Mouse (Mus musculus) myocyte (in vitro differentiated cells): ENCODE results near the gene Gas2l2.

Experiments
- CEBPB ChIP-seq: IDR thresholded peaks from 2 replicates; pipeline ENCODE4 v1.6.1; 2011; ENCODE audit warnings: mild to moderate bottlenecking, moderate library complexity; ENCODE audit not compliant: poor library complexity, insufficient read depth, severe bottlenecking
- E2F4 ChIP-seq: IDR thresholded peaks from one replicate; pipeline ENCODE4 v1.6.1; 2011; ENCODE audit warnings: mild to moderate bottlenecking, control low read depth, moderate library complexity; ENCODE audit not compliant: insufficient read depth
- POLR2A ChIP-seq: IDR thresholded peaks from one replicate; pipeline ENCODE4 v1.6.1; 2011; ENCODE audit warnings: low read depth, mild to moderate bottlenecking, control low read depth, moderate library complexity; ENCODE audit not compliant: insufficient read length
- POLR2AphosphoS2 ChIP-seq: IDR thresholded peaks from one replicate; pipeline ENCODE4 v1.6.1; 2011; ENCODE audit warnings: low read depth, control low read depth; ENCODE audit not compliant: insufficient read length
- REST ChIP-seq: IDR thresholded peaks from one replicate; pipeline ENCODE4 v1.6.1; 2011; ENCODE audit warnings: mild to moderate bottlenecking, control low read depth, moderate library complexity; ENCODE audit not compliant: insufficient read depth, insufficient read length
- SRF ChIP-seq: IDR thresholded peaks from one replicate; pipeline ENCODE4 v1.6.1; 2011; ENCODE audit warnings: low read depth; ENCODE audit not compliant: control insufficient read depth, insufficient read length
- TCF12 ChIP-seq: IDR thresholded peaks from one replicate; pipeline ENCODE4 v1.6.1; 2011; ENCODE audit warnings: mild to moderate bottlenecking, control low read depth; ENCODE audit not compliant: poor library complexity, insufficient read depth, severe bottlenecking
- USF1 ChIP-seq: IDR thresholded peaks from one replicate; pipeline ENCODE4 v1.6.1; 2011; ENCODE audit warnings: low read depth, mild to moderate bottlenecking, control low read depth, moderate library complexity

DNA sequence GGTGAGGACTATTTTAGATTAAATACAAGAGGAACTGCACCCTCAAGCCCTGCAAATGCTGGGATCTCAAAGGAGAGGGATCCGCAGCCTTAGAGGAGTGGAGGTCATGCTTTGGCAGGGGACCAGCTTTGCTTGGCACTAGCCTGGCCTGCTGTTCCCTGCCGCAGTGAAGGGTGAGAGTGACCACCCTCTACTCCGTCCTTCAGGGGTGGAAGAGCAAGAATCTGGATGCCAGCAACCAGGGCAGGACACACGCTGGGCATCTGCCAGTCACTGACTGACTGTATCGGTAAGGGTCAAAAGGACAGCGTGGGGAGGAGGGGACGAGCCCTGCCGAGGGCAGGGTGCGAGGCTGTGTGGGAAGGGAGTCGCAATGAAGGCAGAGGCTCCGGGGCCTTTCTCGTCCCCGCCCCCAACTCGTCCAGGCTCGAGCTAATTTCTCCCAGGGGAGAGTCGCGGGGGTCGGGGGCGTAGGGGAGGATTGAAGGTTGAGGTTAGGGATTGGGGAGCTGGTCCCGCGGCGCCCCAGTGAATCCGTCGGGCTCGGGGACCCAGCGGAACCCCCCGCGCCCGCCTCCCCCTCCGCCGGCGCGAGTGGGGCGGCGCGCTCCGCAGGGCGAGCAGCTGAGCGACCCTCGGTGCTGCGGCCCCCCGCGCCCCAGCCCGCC, 20.0 kb downstream of the Gas2l2 start, which contains the start of gene Rasl10b:
- TF ChIP-seq E2F4 (no peak), POLR2A (no peak), TCF12 (no peak), REST (no peak), USF1 (no peak), POLR2AphosphoS2 (no peak), SRF (no peak), CEBPB (no peak)
